Mouse (Mus musculus): Measurements from ENCODE around the gene Mcam.

Mcam gene

GRCm38 (mm10) chr9:44134851-44135730 lies 822 bp downstream of the Mcam start:
- no peak for DNase-seq (ENCODE audit: low spot score in 2 of 2)

- DNase-seq (ENCODE audit: low spot score in 2 of 2), result no peak
These were observed 1.6 kb downstream of the Mcam start for GRCm38 (mm10) chr9:44135731-44136411.

- no peak for DNase-seq (ENCODE audit: low spot score in 2 of 2)
These were observed 3.6 kb downstream of the Mcam start for GRCm38 (mm10) chr9:44137846-44138245.

- DNase-seq (ENCODE audit: low spot score in 2 of 2), result no peak
These were observed 7.7 kb downstream of the Mcam start for GRCm38 (mm10) chr9:44141951-44142350.

- no peak for DNase-seq (ENCODE audit: low spot score in 2 of 2)
These were observed 9.2 kb downstream of the Mcam start for GRCm38 (mm10) chr9:44143421-44143820.

GRCm38 (mm10) chr9:44144023-44144717 lies 9.9 kb downstream of the Mcam start:
- no peak for DNase-seq (ENCODE audit: low spot score in 2 of 2)

- no peak for DNase-seq (ENCODE audit: low spot score in 2 of 2)
These were observed 10.4 kb downstream of the Mcam start for GRCm38 (mm10) chr9:44144718-44145060.

GRCm38 (mm10) chr9:44147290-44147689 lies 13.0 kb downstream of the Mcam start:
- DNase-seq (ENCODE audit: low spot score in 2 of 2), result no peak

GRCm38 (mm10) chr9:44159886-44160285 lies 25.6 kb downstream of the Mcam start:
- no peak for DNase-seq (ENCODE audit: low spot score in 2 of 2)

- no peak for DNase-seq (ENCODE audit: low spot score in 2 of 2)
These were observed 34.7 kb downstream of the Mcam start for GRCm38 (mm10) chr9:44168931-44169330.

- DNase-seq (ENCODE audit: low spot score in 2 of 2), result no peak
These were observed 36.5 kb downstream of the Mcam start for GRCm38 (mm10) chr9:44170691-44171151.

GRCm38 (mm10) chr9:44175556-44175955 lies 41.3 kb downstream of the Mcam start:
- no peak for DNase-seq (ENCODE audit: low spot score in 2 of 2)

- no peak for DNase-seq (ENCODE audit: low spot score in 2 of 2)
These were observed 41.7 kb downstream of the Mcam start for GRCm38 (mm10) chr9:44175957-44176356.

GRCm38 (mm10) chr9:44177405-44177804 lies 43.1 kb downstream of the Mcam start:
- DNase-seq (ENCODE audit: low spot score in 2 of 2), result no peak

GRCm38 (mm10) chr9:44178389-44178788 lies 44.1 kb downstream of the Mcam start:
- DNase-seq (ENCODE audit: low spot score in 2 of 2), result no peak

- no peak for DNase-seq (ENCODE audit: low spot score in 2 of 2)
These were observed 44.5 kb downstream of the Mcam start for GRCm38 (mm10) chr9:44178811-44179210.

- no peak for DNase-seq (ENCODE audit: low spot score in 2 of 2)
These were observed 47.3 kb downstream of the Mcam start for GRCm38 (mm10) chr9:44181537-44181936.

GRCm38 (mm10) chr9:44182260-44182659 lies 48.0 kb downstream of the Mcam start:
- no peak for DNase-seq (ENCODE audit: low spot score in 2 of 2)

GRCm38 (mm10) chr9:44188223-44188622 lies 54.0 kb downstream of the Mcam start:
- peak in 1 of 2 experiments; percentile 30 for DNase-seq (ENCODE audit: low spot score in 2 of 2)

GRCm38 (mm10) chr9:44191166-44191565 lies 56.9 kb downstream of the Mcam start:
- no peak for DNase-seq (ENCODE audit: low spot score in 2 of 2)

GRCm38 (mm10) chr9:44192312-44192711 lies 58.0 kb downstream of the Mcam start:
- no peak for DNase-seq (ENCODE audit: low spot score in 2 of 2)
